Comparison of ENCODE assay signal across 31 mouse cellular contexts in the genomic region with DNA sequence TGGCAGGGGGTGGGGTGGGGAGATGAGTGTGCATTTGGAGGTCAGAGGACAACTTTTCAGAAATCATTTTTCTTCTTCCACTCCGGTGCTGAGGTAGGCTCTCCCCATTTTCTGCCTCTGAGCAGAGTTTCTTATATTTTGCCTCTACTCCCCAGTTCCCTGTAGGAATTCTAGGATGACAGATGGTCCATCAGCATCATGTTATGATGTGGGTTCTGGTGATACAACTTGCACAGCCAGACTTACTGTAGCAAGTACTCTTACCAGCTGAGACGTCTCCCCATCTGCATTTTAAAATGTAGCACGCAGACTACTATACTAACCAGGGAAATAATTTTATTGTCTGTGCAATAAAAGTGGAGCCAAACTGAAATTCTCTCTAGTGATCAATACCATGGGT. TPM values are rescaled to one million over a fixed set of nuclear protein-coding genes. Genes with fewer than 3 reads are reported as not detected.
DNase-seq lines count a peak whose midpoint lies in the region; ATAC-seq lines count a peak whose summit lies in the region.
"Had no signal": no experiment of that assay in that cellular context is flagged by ENCODE, and none has a peak within 500 bp of the region (broad histone marks: within the 10 kb centered on the region; RNA-seq: fewer than 3 reads in every experiment).

No protein-coding gene starts in this region.

- WGBS in forebrain, embryonic 14.5 days: 89% methylated on average over 3 of the region's 3 CpGs
- WGBS in forebrain, embryonic 11.5 days: 92% methylated on average over 3 of the region's 3 CpGs

- H3K4me3 ChIP-seq in forebrain, embryonic 14.5 days (ENCODE audit: low read depth, low read length): no peak overlapping the region
- H3K4me3 ChIP-seq in forebrain, embryonic 11.5 days (ENCODE audit: low read depth, low read length): no peak overlapping the region
- H3K4me3 ChIP-seq: embryonic facial prominence, embryonic 10.5 days; embryonic facial prominence, embryonic 13.5 days; erythroblast, embryonic 14.5 days; forebrain, embryonic 15.5 days; gastrocnemius, adult 2 months; heart, embryonic 12.5 days; heart, embryonic 15.5 days; hindbrain, embryonic 10.5 days; hindbrain, embryonic 13.5 days; intestine, embryonic 15.5 days had no signal

- no peaks in the 10 kb centered on the region for H3K9me3 ChIP-seq in forebrain, embryonic 14.5 days (replicated peaks; ENCODE audit: control insufficient read depth, low read length)
- no peaks in the 10 kb centered on the region for H3K9me3 ChIP-seq in forebrain, embryonic 11.5 days (ENCODE audit: control insufficient read depth, low read length)
- H3K9me3 ChIP-seq: embryonic facial prominence, embryonic 10.5 days; embryonic facial prominence, embryonic 13.5 days; forebrain, embryonic 15.5 days; heart, embryonic 12.5 days; heart, embryonic 15.5 days; hindbrain, embryonic 10.5 days; hindbrain, embryonic 13.5 days; intestine, embryonic 15.5 days had no signal

- DNase-seq in forebrain, embryonic 14.5 days (ENCODE audit: low spot score): peak; percentile 36
- no peak for DNase-seq in forebrain, embryonic 11.5 days (ENCODE audit: low spot score)
- DNase-seq in frontal cortex, postnatal 36 days (ENCODE audit: low spot score in 2 of 2): peak; percentile 10 to 37
- DNase-seq in frontal cortex, postnatal 25 days (ENCODE audit: low spot score in 2 of 2): no peak
- DNase-seq in layer of hippocampus, adult 9-11 months: peak; percentile 45
- DNase-seq in layer of hippocampus, adult 9-10 months (ENCODE audit: low spot score): no peak
- peak; percentile 66 for DNase-seq in brain, adult 2 months (ENCODE audit: low read depth, low spot score)
- no peak for DNase-seq in gastrocnemius, postnatal 4 days (ENCODE audit: low spot score in 2 of 2)
- DNase-seq: adrenal gland, postnatal 10 days; adrenal gland, postnatal 36 days; cerebellum, adult 11-12 months; cerebellum, adult 8-10 months; cerebellum, postnatal 10 days; cerebellum, postnatal 36 days; embryo, embryonic 11 days; gastrocnemius, adult 2 months; gastrocnemius, postnatal 14 days; heart, adult 18-20 months; heart, postnatal 10 days; heart, postnatal 36 days had no signal

- no peaks in the 10 kb centered on the region for H3K27me3 ChIP-seq in forebrain, embryonic 14.5 days (replicated peaks; ENCODE audit: control insufficient read depth, insufficient read depth, low read length)
- no peaks in the 10 kb centered on the region for H3K27me3 ChIP-seq in forebrain, embryonic 11.5 days (ENCODE audit: control insufficient read depth, insufficient read depth, low read length)
- H3K27me3 ChIP-seq: embryonic facial prominence, embryonic 13.5 days; forebrain, embryonic 15.5 days; heart, embryonic 12.5 days; heart, embryonic 15.5 days; hindbrain, embryonic 13.5 days; intestine, embryonic 15.5 days had no signal

- H3K9ac ChIP-seq in forebrain, embryonic 14.5 days (ENCODE audit: low read length): no peak overlapping the region
- H3K9ac ChIP-seq in forebrain, embryonic 11.5 days (ENCODE audit: low read length): no peak overlapping the region
- H3K9ac ChIP-seq: embryonic facial prominence, embryonic 13.5 days; forebrain, embryonic 15.5 days; heart, embryonic 12.5 days; heart, embryonic 15.5 days; hindbrain, embryonic 13.5 days; intestine, embryonic 15.5 days had no signal

- H3K36me3 ChIP-seq in forebrain, embryonic 14.5 days (ENCODE audit: control insufficient read depth, insufficient read depth, low read length): no peaks in the 10 kb centered on the region
- no peaks in the 10 kb centered on the region for H3K36me3 ChIP-seq in forebrain, embryonic 11.5 days (ENCODE audit: control insufficient read depth, insufficient read depth, low read length)
- H3K36me3 ChIP-seq: embryonic facial prominence, embryonic 10.5 days; embryonic facial prominence, embryonic 13.5 days; forebrain, embryonic 15.5 days; heart, embryonic 12.5 days; heart, embryonic 15.5 days; hindbrain, embryonic 10.5 days; hindbrain, embryonic 13.5 days; intestine, embryonic 15.5 days had no signal

- no peaks in the 10 kb centered on the region for H3K4me1 ChIP-seq in forebrain, embryonic 14.5 days (ENCODE audit: control insufficient read depth, insufficient read depth, low read length)
- H3K4me1 ChIP-seq in forebrain, embryonic 11.5 days (replicated peaks; ENCODE audit: control insufficient read depth, insufficient read depth, low read length): no peaks in the 10 kb centered on the region
- H3K4me1 ChIP-seq: embryonic facial prominence, embryonic 10.5 days; embryonic facial prominence, embryonic 13.5 days; forebrain, embryonic 15.5 days; heart, embryonic 12.5 days; heart, embryonic 15.5 days; hindbrain, embryonic 10.5 days; hindbrain, embryonic 13.5 days; intestine, embryonic 15.5 days had no signal

- no peak overlapping the region for H3K27ac ChIP-seq in forebrain, embryonic 14.5 days (ENCODE audit: low read depth, low read length)
- no peak overlapping the region for H3K27ac ChIP-seq in forebrain, embryonic 11.5 days (ENCODE audit: low read depth, low read length)
- H3K27ac ChIP-seq: embryonic facial prominence, embryonic 10.5 days; embryonic facial prominence, embryonic 13.5 days; forebrain, embryonic 15.5 days; gastrocnemius, adult 2 months; heart, embryonic 15.5 days; hindbrain, embryonic 10.5 days; hindbrain, embryonic 13.5 days; intestine, embryonic 15.5 days had no signal

- ATAC-seq in forebrain, embryonic 14.5 days: no peak
- no peak for ATAC-seq in forebrain, embryonic 11.5 days (replicated peaks; ENCODE audit: low FRiP score)
- ATAC-seq: forebrain, embryonic 15.5 days; hindbrain, embryonic 16.5 days; intestine, embryonic 15.5 days; Patski had no signal

- H3K4me2 ChIP-seq in forebrain, embryonic 14.5 days (ENCODE audit: low read length): no peak overlapping the region
- no peak overlapping the region for H3K4me2 ChIP-seq in forebrain, embryonic 11.5 days (ENCODE audit: low read depth, low read length, severe bottlenecking)
- H3K4me2 ChIP-seq: embryonic facial prominence, embryonic 13.5 days; forebrain, embryonic 15.5 days; heart, embryonic 12.5 days; heart, embryonic 15.5 days; hindbrain, embryonic 13.5 days; intestine, embryonic 15.5 days had no signal

RNA-seq across cellular contexts. Expression of gene Maml3, which starts 20.5 kb away (rescaled TPM):
- polyA plus RNA-seq in forebrain, embryonic 14.5 days (2014; fragmentation: Nextera tagmentation; extraction: Ambion mirVana): 3.5 and 4.2 TPM in 2 replicates
- 7.0 and 7.5 TPM in 2 replicates for polyA plus RNA-seq in forebrain, embryonic 11.5 days (2014; fragmentation: Nextera tagmentation; extraction: Ambion mirVana)
- total RNA-seq in gastrocnemius, postnatal 4 days (2021): 1 to 10 TPM; 6.5 to 7.3 TPM

Comparison
In these comparisons a context has a peak if more than half of its experiments do, and no peak if none do; other contexts are left out.
1. DNase-seq: peak in forebrain, embryonic 14.5 days (single experiment), frontal cortex, postnatal 36 days (2 of 2), layer of hippocampus, adult 9-11 months (single experiment) and brain, adult 2 months (single experiment); none in forebrain, embryonic 11.5 days (single experiment), frontal cortex, postnatal 25 days (0 of 2), layer of hippocampus, adult 9-10 months (single experiment) and gastrocnemius, postnatal 4 days (0 of 2).